Mouse (Mus musculus): Measurements from ENCODE around the gene Tspo.

DNA sequence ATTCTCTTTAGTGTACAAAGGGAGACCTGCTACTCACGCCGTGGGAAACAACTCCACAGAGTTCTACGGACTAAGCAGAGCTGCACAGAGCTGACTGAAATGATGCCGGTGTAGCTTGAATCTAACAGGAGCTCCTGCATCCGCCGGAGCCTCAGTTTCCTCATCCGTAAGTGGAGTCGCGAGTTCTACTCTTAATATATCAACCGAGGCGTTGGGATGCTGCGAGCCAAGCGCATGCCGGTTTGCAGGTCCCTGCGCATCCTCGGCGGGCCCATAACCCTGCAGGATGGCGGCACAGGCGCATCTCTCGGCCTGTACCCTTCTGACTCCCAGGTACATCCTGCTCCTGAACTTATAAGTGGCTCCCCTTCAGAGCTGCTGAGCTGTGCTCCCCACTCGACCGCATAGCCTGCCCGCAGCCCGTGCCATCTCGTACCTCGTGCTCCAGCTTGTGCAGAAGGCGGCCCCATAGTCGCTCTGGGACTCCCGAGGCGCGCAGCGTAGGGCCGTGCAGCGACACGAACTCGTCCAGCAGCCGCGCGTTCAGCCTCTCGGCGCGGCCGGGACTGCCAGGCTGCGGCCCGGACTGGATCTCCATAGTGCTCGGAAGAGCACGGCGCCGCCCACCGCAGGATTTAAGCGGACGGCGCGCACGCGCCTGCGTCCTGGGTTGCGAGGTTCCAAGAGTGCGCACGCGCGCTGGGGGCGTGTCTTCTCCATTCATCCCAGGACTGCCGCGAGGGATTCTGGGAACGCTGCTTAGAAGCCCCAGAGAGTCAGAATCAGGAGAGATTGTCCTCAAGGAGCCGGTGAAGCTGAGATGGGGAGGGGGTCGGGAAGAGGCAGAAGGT is 31.3 kb downstream of the Tspo start, which contains the start of gene Ttll12:
- TF ChIP-seq EP300 (IDR thresholded peaks at IDR 0.05; ENCODE audit: low read depth) (no peak), CTCF (IDR thresholded peaks at IDR 0.05; ENCODE audit: low read depth) (no peak)
